Mouse (Mus musculus): ENCODE results near the gene Cfap99.

Cfap99 gene

GRCm38 (mm10) chr5:34278058-34278457 is 10.3 kb upstream of the Cfap99 start:
- DNase-seq (ENCODE audit: low read depth, low spot score): no peak

- no peak for DNase-seq (ENCODE audit: low read depth, low spot score)
Observed at GRCm38 (mm10) chr5:34279214-34279613, 9.2 kb upstream of the Cfap99 start.

DNA sequence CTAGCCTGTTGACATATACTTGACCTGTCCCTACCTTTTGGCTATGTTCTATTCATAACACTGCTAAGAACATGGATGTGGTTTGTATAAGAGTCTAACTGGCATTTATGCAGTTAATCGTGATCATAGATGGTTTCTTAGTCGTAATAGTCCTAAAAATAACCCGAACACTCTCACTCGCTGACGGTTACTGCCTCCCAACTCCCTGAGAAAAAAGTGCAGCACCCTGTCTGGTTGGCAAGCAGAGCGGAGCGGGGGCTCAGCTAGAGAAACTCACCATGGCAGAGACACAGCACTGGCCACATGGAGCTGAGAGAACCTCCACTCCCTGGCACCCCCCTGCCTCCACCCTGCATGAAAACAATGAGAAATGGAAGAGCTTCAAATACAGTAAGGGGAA is 7.4 kb upstream of the Cfap99 start:
- DNase-seq (ENCODE audit: low read depth, low spot score): no peak

- DNase-seq (ENCODE audit: low read depth, low spot score): no peak
Observed at GRCm38 (mm10) chr5:34283355-34283754, 5.0 kb upstream of the Cfap99 start.

DNA sequence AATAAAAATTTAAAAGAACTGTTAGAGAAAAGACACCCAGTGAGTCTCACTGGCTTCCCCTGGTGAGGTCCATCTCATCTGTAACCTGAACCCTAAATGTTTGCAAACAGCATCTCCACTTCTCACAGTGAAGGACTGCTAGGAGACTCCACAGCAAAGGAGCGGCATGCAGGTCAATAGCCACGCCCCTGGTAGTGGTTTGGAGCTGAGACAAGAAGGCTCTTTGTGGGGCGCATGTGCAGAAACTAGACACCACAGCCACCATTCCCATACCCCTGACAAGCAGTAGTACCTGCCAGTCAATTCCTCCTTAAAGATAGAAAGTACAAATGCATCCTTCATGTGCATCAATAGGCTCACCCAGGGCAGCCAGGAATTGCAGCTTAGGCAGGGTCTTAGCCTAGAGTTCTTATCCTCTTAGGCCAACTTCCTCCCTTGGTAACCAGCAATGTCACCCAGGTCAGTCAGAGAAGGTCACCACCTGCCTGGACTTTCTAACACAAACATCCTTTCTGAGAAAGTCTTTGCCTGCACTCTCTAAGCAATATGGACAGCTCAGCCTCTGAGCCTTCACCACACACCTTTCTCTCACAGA is 4.1 kb upstream of the Cfap99 start:
- DNase-seq (ENCODE audit: low read depth, low spot score): no peak

GRCm38 (mm10) chr5:34285285-34285684 is 3.1 kb upstream of the Cfap99 start:
- DNase-seq (ENCODE audit: low read depth, low spot score): no peak

GRCm38 (mm10) chr5:34286516-34286915 is 1.9 kb upstream of the Cfap99 start:
- DNase-seq (ENCODE audit: low read depth, low spot score): no peak

DNA sequence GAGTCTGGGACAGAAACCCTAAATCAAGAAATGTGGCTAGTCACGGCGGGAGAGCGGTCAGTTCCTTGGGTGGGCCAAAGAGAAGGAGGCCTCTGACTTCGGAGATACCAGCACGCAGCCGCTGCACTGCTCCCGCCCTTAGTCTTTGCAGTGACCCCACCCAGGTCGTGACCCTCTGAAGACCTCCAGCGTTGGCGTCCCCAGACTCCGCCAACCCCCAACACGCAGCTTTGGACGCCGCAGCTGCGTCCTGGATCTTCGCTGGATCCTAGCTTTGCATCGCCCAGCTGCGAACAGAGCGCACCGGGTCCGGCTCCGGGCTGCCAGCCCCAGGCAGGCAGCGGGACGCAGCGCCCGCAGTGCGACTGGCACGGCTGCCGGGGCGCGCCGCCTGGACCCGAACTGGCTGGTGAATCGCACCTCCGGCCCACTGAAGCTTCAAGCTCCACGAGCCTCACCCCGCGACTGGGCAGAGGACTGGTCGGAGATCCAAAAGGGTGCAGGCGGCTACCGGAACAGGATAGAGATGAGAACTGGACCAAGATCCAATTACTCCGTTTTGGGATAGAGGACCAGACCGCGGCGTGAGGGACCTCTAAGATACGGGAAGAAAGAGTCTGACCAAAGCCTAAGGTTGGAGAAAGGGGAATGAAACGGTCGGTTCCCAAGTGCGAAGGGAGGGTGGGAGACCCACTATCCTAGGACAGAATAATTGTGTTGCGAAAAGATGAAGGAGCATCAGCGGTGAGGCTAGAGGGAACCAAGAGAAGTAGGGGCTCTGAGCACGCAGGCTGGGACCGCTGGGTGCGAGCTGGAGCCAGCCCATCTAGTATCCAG is 1.2 kb upstream of the Cfap99 start:
- DNase-seq (ENCODE audit: low read depth, low spot score): no peak

GRCm38 (mm10) chr5:34287838-34288145 is 608 bp upstream of the Cfap99 start:
- no peak for DNase-seq (ENCODE audit: low read depth, low spot score)

GRCm38 (mm10) chr5:34289286-34289685 is 886 bp downstream of the Cfap99 start:
- DNase-seq (ENCODE audit: low read depth, low spot score): no peak

- DNase-seq (ENCODE audit: low read depth, low spot score): peak; percentile 14
Observed at GRCm38 (mm10) chr5:34293363-34293762, 5.0 kb downstream of the Cfap99 start.

- DNase-seq (ENCODE audit: low read depth, low spot score): no peak
Observed at GRCm38 (mm10) chr5:34294696-34295095, 6.3 kb downstream of the Cfap99 start.

DNA sequence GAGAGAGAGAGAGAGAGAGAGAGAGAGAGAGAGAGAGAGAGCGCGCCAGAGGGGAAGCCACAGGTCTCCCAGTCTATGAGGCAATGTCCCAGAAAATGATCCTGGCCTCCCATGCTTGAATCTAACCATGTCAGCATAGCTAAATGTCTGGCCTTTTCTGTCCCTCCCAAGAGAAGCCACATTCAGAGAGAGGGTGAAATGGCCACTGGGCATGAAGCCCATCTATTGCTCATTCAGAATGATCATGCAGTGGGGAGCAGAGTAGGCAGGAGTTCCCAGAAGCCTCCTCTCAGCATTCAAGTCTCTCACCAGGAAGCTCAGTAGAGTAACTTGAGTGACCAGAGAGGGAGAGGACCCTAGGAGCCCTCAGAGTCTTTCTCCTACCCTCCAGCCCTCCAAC is 6.7 kb downstream of the Cfap99 start:
- DNase-seq (ENCODE audit: low read depth, low spot score): no peak

- no peak for DNase-seq (ENCODE audit: low read depth, low spot score)
Observed at GRCm38 (mm10) chr5:34298061-34298460, 9.7 kb downstream of the Cfap99 start.

DNA sequence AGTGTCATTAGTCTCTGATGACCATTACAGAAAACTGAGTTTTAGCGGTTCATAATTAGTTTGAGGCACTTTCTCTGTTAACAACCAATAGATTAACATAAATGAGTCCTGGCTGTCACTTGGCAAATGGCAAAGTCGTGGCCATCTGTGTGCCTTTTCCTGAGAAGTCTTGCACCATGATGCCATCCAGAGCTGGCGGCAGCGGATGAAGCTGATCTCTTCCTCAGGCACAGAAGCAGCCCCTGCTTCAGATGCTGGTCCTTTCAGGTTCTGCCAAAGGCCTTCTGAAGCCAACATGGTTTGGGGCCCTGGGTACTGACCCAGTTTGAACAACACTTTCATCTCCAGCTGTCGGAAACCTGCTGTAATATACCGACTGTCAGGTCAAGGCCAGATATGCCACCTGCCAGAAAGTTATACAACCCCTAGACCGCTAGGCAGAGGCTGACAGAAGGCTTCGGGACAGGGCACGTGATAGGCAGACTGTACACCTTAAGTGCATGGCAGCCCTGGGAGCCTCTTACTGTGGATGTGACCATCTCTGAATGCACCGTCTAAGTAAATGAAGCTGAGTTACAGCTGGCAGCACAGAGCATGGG is 10.6 kb downstream of the Cfap99 start:
- no peak for DNase-seq (ENCODE audit: low read depth, low spot score)

GRCm38 (mm10) chr5:34302377-34302776 is 14.0 kb downstream of the Cfap99 start:
- DNase-seq (ENCODE audit: low read depth, low spot score): no peak

- DNase-seq (ENCODE audit: low read depth, low spot score): no peak
Observed at GRCm38 (mm10) chr5:34309016-34309415, 20.6 kb downstream of the Cfap99 start.

DNA sequence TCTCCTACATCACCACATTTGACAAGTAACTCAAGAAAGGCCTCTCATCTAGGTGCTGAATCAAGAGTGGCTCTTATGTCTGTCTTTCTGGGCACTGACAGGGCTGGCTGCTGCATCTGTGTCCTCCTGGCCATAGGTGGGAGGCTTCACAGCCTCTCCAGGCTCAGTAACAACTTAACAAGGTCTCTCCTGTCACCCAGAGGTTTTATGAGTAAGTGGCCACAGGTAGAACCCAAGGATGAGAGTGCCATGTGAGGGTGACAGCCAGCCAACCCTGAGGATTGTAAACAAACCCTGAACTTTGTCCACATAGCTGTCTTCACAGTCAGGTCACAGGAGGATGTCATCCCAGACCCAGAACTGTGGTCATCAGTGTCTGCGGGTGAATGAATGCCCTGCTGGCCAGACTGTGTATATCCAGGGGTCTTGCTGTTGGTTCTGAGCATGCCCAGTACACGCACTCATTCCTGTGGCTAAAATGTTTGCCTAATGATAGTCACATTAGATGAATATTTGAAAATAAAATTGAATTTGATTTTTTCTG is 31.2 kb downstream of the Cfap99 start:
- no peak for DNase-seq (ENCODE audit: low read depth, low spot score)

DNA sequence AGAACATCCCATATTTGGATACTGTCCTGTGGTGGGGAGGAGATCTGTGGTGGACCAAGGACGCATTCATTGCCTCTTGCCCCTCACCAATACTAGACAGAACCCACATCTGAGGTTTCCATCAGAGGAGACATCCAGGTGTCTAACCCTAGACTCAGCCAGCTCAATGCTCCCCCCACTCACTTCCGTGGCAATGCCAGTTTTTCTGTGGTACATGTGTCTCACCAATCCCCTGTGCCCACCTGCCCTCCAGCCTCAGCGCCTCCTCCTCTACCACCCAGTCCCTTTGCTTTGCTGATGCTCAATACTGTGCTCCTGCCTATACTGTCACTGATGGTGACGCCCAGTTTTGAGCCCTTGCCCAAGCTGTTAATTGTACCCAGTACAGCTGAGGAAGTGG is 32.8 kb downstream of the Cfap99 start:
- no peak for DNase-seq (ENCODE audit: low read depth, low spot score)

GRCm38 (mm10) chr5:34325286-34325685 is 36.9 kb downstream of the Cfap99 start:
- no peak for DNase-seq (ENCODE audit: low read depth, low spot score)

DNA sequence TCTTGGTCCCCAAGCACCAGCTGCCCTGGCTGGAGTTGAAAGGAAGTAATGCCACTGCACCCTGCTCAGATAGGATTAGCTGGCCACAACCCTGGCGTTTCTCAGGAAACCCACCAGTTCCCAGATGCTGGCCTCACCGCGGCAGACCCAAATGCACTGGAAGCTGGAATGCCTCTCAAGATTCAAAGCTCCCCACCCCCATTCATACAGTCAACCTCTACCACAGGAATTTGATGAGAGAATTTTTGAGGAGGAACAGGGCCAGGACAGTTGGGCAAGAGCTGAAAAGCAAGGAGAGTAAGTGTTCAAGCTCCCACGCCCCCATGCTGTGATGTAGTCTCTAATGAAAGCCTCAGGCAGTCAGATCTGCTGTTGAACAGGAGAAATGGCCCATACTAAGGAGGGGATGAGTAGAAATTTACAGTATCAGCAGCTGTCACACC is 37.9 kb downstream of the Cfap99 start:
- no peak for DNase-seq (ENCODE audit: low read depth, low spot score)

GRCm38 (mm10) chr5:34326875-34327576 is 38.6 kb downstream of the Cfap99 start:
- peak; percentile 44 for DNase-seq (ENCODE audit: low read depth, low spot score)
